Mouse (Mus musculus): ENCODE results near the gene Arx. TPM values are rescaled to one million over a fixed set of nuclear protein-coding genes. Genes with fewer than 3 reads are reported as not detected.

The Arx gene
- polyA plus RNA-seq (2012): not detected in 2 replicates

GRCm38 (mm10) chrX:93286291-93286893 is at the start of gene Arx:
Arx (plus strand) TSS chrX:93286445.
- TF ChIP-seq TAL1 (IDR thresholded peaks at IDR 0.05; ENCODE audit: low read length): no peak
- TF ChIP-seq GATA1 (IDR thresholded peaks at IDR 0.05; ENCODE audit: low read length): no peak
- Histone ChIP-seq H3K27me3 (ENCODE audit: control insufficient read depth) (peaks cover 100% of the 10 kb centered on the region), H3K36me3 (ENCODE audit: control insufficient read depth) (no peaks in the 10 kb centered on the region), H3K4me1 (ENCODE audit: control insufficient read depth) (no peaks in the 10 kb centered on the region), H3K4me3 (replicated peaks) (no peak within 1 kb of the TSS), H3K9me3 (ENCODE audit: control insufficient read depth, low read length) (peaks cover 27% of the 10 kb centered on the region)

- H3K36me3 ChIP-seq (ENCODE audit: control insufficient read depth): no peaks in the 10 kb centered on the region
- no peak overlapping the region for H3K4me3 ChIP-seq (replicated peaks)
- TF ChIP-seq GATA1 (IDR thresholded peaks at IDR 0.05; ENCODE audit: low read length) (no peak), TAL1 (IDR thresholded peaks at IDR 0.05; ENCODE audit: low read length) (no peak)
- H3K9me3 ChIP-seq (ENCODE audit: control insufficient read depth, low read length): no peaks in the 10 kb centered on the region
- H3K27me3 ChIP-seq (ENCODE audit: control insufficient read depth): no peaks in the 10 kb centered on the region; the same call in 1 of the 2 replicates
- no peaks in the 10 kb centered on the region for H3K4me1 ChIP-seq (ENCODE audit: control insufficient read depth)
Observed at GRCm38 (mm10) chrX:93251329-93251728, 34.9 kb upstream of the Arx start.

- Histone ChIP-seq H3K9me3 (ENCODE audit: control insufficient read depth, low read length) (no peaks in the 10 kb centered on the region), H3K36me3 (ENCODE audit: control insufficient read depth) (no peaks in the 10 kb centered on the region), H3K4me1 (ENCODE audit: control insufficient read depth) (no peaks in the 10 kb centered on the region), H3K4me3 (replicated peaks) (no peak overlapping the region), H3K27me3 (ENCODE audit: control insufficient read depth) (peaks cover 40% of the 10 kb centered on the region)
- TF ChIP-seq TAL1 (IDR thresholded peaks at IDR 0.05; ENCODE audit: low read length) (no peak), GATA1 (IDR thresholded peaks at IDR 0.05; ENCODE audit: low read length) (no peak)
Observed at GRCm38 (mm10) chrX:93275689-93276088, 10.6 kb upstream of the Arx start.

GRCm38 (mm10) chrX:93279940-93280339 is 6.3 kb upstream of the Arx start:
- Histone ChIP-seq H3K9me3 (ENCODE audit: control insufficient read depth, low read length) (no peaks in the 10 kb centered on the region; the same call in 1 of the 2 replicates), H3K27me3 (ENCODE audit: control insufficient read depth) (peaks cover 81% of the 10 kb centered on the region), H3K4me1 (ENCODE audit: control insufficient read depth) (no peaks in the 10 kb centered on the region), H3K36me3 (ENCODE audit: control insufficient read depth) (no peaks in the 10 kb centered on the region), H3K4me3 (replicated peaks) (no peak overlapping the region)
- no peak for TF ChIP-seq GATA1 (IDR thresholded peaks at IDR 0.05; ENCODE audit: low read length)
- no peak for TF ChIP-seq TAL1 (IDR thresholded peaks at IDR 0.05; ENCODE audit: low read length)

GRCm38 (mm10) chrX:93281028-93281723 is 5.1 kb upstream of the Arx start:
- Histone ChIP-seq H3K36me3 (ENCODE audit: control insufficient read depth) (no peaks in the 10 kb centered on the region), H3K4me1 (ENCODE audit: control insufficient read depth) (no peaks in the 10 kb centered on the region), H3K27me3 (ENCODE audit: control insufficient read depth) (peaks cover 90% of the 10 kb centered on the region), H3K4me3 (replicated peaks) (no peak overlapping the region), H3K9me3 (ENCODE audit: control insufficient read depth, low read length) (peaks cover 6% of the 10 kb centered on the region)
- TF ChIP-seq TAL1 (IDR thresholded peaks at IDR 0.05; ENCODE audit: low read length) (no peak), GATA1 (IDR thresholded peaks at IDR 0.05; ENCODE audit: low read length) (no peak)

- Histone ChIP-seq H3K36me3 (ENCODE audit: control insufficient read depth) (no peaks in the 10 kb centered on the region), H3K4me3 (replicated peaks) (no peak overlapping the region), H3K9me3 (ENCODE audit: control insufficient read depth, low read length) (peaks cover 12% of the 10 kb centered on the region), H3K27me3 (ENCODE audit: control insufficient read depth) (peaks cover 94% of the 10 kb centered on the region), H3K4me1 (ENCODE audit: control insufficient read depth) (no peaks in the 10 kb centered on the region)
- no peak for TF ChIP-seq GATA1 (IDR thresholded peaks at IDR 0.05; ENCODE audit: low read length)
- TF ChIP-seq TAL1 (IDR thresholded peaks at IDR 0.05; ENCODE audit: low read length): no peak
Observed at GRCm38 (mm10) chrX:93281756-93282155, 4.5 kb upstream of the Arx start.

GRCm38 (mm10) chrX:93285091-93285490 is 1.2 kb upstream of the Arx start:
- Histone ChIP-seq H3K36me3 (ENCODE audit: control insufficient read depth) (no peaks in the 10 kb centered on the region), H3K27me3 (ENCODE audit: control insufficient read depth) (peaks cover 99% of the 10 kb centered on the region), H3K9me3 (ENCODE audit: control insufficient read depth, low read length) (peaks cover 27% of the 10 kb centered on the region), H3K4me3 (replicated peaks) (no peak overlapping the region), H3K4me1 (ENCODE audit: control insufficient read depth) (no peaks in the 10 kb centered on the region)
- TF ChIP-seq GATA1 (IDR thresholded peaks at IDR 0.05; ENCODE audit: low read length) (no peak), TAL1 (IDR thresholded peaks at IDR 0.05; ENCODE audit: low read length) (no peak)

GRCm38 (mm10) chrX:93288339-93288738 is 2.1 kb downstream of the Arx start:
- Histone ChIP-seq H3K36me3 (ENCODE audit: control insufficient read depth) (no peaks in the 10 kb centered on the region), H3K9me3 (ENCODE audit: control insufficient read depth, low read length) (peaks cover 27% of the 10 kb centered on the region), H3K4me3 (replicated peaks) (no peak overlapping the region), H3K27me3 (ENCODE audit: control insufficient read depth) (peaks cover 100% of the 10 kb centered on the region), H3K4me1 (ENCODE audit: control insufficient read depth) (no peaks in the 10 kb centered on the region)
- TF ChIP-seq TAL1 (IDR thresholded peaks at IDR 0.05; ENCODE audit: low read length) (no peak), GATA1 (IDR thresholded peaks at IDR 0.05; ENCODE audit: low read length) (no peak)

- Histone ChIP-seq H3K9me3 (ENCODE audit: control insufficient read depth, low read length) (peaks cover 27% of the 10 kb centered on the region), H3K4me1 (ENCODE audit: control insufficient read depth) (no peaks in the 10 kb centered on the region), H3K36me3 (ENCODE audit: control insufficient read depth) (no peaks in the 10 kb centered on the region), H3K27me3 (ENCODE audit: control insufficient read depth) (peaks cover 100% of the 10 kb centered on the region), H3K4me3 (replicated peaks) (no peak overlapping the region)
- TF ChIP-seq GATA1 (IDR thresholded peaks at IDR 0.05; ENCODE audit: low read length) (no peak), TAL1 (IDR thresholded peaks at IDR 0.05; ENCODE audit: low read length) (no peak)
Observed at GRCm38 (mm10) chrX:93289076-93289475, 2.8 kb downstream of the Arx start.

Data from erythroblast, embryonic 14.5 days (primary cell).